Mouse (Mus musculus) olfactory bulb, adult 2 months (tissue): Measurements from ENCODE around the gene Rsad2. TPM values are rescaled to one million over a fixed set of nuclear protein-coding genes. Genes with fewer than 3 reads are reported as not detected.
"Not testable (repeated sequence)": the region's sequence is repeated elsewhere in the genome, so short reads cannot be mapped to it uniquely, and the experiment has no call there.

ENCODE experiments used
- H3K27ac ChIP-seq: fragments of 200-500 bp; 2 replicates; pipeline ENCODE4 v1.5.1; 2012; ENCODE audit warnings: low read depth, low read length; ENCODE audit not compliant: insufficient read depth
- H3K4me1 ChIP-seq: fragments of 200-500 bp; 2 replicates; pipeline ENCODE4 v1.6.1; 2012; ENCODE audit warnings: low read length; ENCODE audit not compliant: control insufficient read depth, insufficient read depth
- H3K4me3 ChIP-seq: fragments of 200-500 bp; 2 replicates; pipeline ENCODE4 v1.5.1; 2012; ENCODE audit warnings: mild to moderate bottlenecking, low read depth, low read length, moderate library complexity; ENCODE audit not compliant: insufficient read depth
- CTCF ChIP-seq: fragments of 200-500 bp; IDR thresholded peaks from 2 replicates; pipeline ENCODE4 v1.5.1; 2012; ENCODE audit warnings: low read depth, mild to moderate bottlenecking, low read length, moderate library complexity; ENCODE audit not compliant: insufficient read depth
- POLR2A ChIP-seq: fragments of 200-500 bp; IDR thresholded peaks from 2 replicates; pipeline ENCODE4 v1.6.1; 2012; ENCODE audit warnings: mild to moderate bottlenecking, low read depth, low read length, moderate library complexity; ENCODE audit not compliant: insufficient read depth
- WGBS: fragments of 180-500 bp; shearing (Covaris S2); methylation state at CpG from one replicate; pipeline ENCODE4 v1.1.7; 2018; 5-methylcytosine and 5-hydroxymethylcytosine counted together
- polyA plus RNA-seq: library from polyadenylated mRNA; stranded (reverse); fragments of >200 nt; gene quantifications from 2 replicates; pipeline ENCODE4 v1.2.4, GENCODE M21; 2012; ENCODE audit warnings: low replicate concordance; ENCODE audit not compliant: missing spikeins, insufficient read depth, insufficient read length

Gene Rsad2
- polyA plus RNA-seq, 1 experiment: not detected

GRCm38 (mm10) chr12:26451150-26451549 lies 5.1 kb downstream of the Rsad2 start:
- 49% methylated on average over 1 of the region's 1 CpGs for WGBS
- H3K27ac ChIP-seq: no peak overlapping the region
- H3K4me1 ChIP-seq: peaks cover 7% of the 10 kb centered on the region
- TF ChIP-seq CTCF (no peak), POLR2A (no peak)
- H3K4me3 ChIP-seq: no peak overlapping the region

- Histone ChIP-seq H3K4me1 (peaks cover 2% of the 10 kb centered on the region; the same call in 1 of the 2 replicates), H3K4me3 (no peak overlapping the region), H3K27ac (no peak overlapping the region)
- 99% methylated on average over 2 of the region's 2 CpGs for WGBS
- no peak for TF ChIP-seq CTCF
- no peak for TF ChIP-seq POLR2A
These were observed 6.8 kb downstream of the Rsad2 start for GRCm38 (mm10) chr12:26449483-26449882.

GRCm38 (mm10) chr12:26446377-26447045 lies 9.7 kb downstream of the Rsad2 start:
- Histone ChIP-seq H3K4me1 (peaks cover 2% of the 10 kb centered on the region; the same call in 1 of the 2 replicates), H3K27ac (no peak overlapping the region), H3K4me3 (no peak overlapping the region)
- WGBS: 91% methylated on average over 4 of the region's 4 CpGs
- TF ChIP-seq CTCF (no peak), POLR2A (no peak)

- no peak for TF ChIP-seq POLR2A
- TF ChIP-seq CTCF: no peak
- H3K27ac ChIP-seq: no peak overlapping the region
- no peaks in the 10 kb centered on the region for H3K4me1 ChIP-seq
- H3K4me3 ChIP-seq: no peak overlapping the region
- 87% methylated on average over 2 of the region's 2 CpGs for WGBS
These were observed 11.7 kb downstream of the Rsad2 start for GRCm38 (mm10) chr12:26444511-26444910.

GRCm38 (mm10) chr12:26444054-26444453 lies 12.2 kb downstream of the Rsad2 start:
- no peaks in the 10 kb centered on the region for H3K4me1 ChIP-seq
- under 1% methylated on average over 2 of the region's 2 CpGs for WGBS
- TF ChIP-seq POLR2A: no peak
- no peak for TF ChIP-seq CTCF
- H3K27ac ChIP-seq: no peak overlapping the region
- H3K4me3 ChIP-seq: no peak overlapping the region

GRCm38 (mm10) chr12:26439366-26439765 lies 16.9 kb downstream of the Rsad2 start:
- TF ChIP-seq CTCF (no peak), POLR2A (no peak)
- H3K4me3 ChIP-seq: no peak overlapping the region
- 52% methylated on average over 3 of the region's 3 CpGs for WGBS
- no peaks in the 10 kb centered on the region for H3K4me1 ChIP-seq
- H3K27ac ChIP-seq: no peak overlapping the region

- Histone ChIP-seq H3K4me1 (no peaks in the 10 kb centered on the region), H3K27ac (no peak overlapping the region), H3K4me3 (no peak overlapping the region)
- 83% methylated on average over 3 of the region's 3 CpGs for WGBS
- TF ChIP-seq POLR2A: no peak
- no peak for TF ChIP-seq CTCF
These were observed 18.3 kb downstream of the Rsad2 start for GRCm38 (mm10) chr12:26437950-26438349.

GRCm38 (mm10) chr12:26436334-26436733 lies 19.9 kb downstream of the Rsad2 start:
- TF ChIP-seq POLR2A (no peak), CTCF (no peak)
- WGBS: 83% methylated on average over 4 of the region's 4 CpGs
- Histone ChIP-seq H3K4me3 (no peak overlapping the region), H3K27ac (no peak overlapping the region), H3K4me1 (no peaks in the 10 kb centered on the region)

- not testable (repeated sequence) for H3K4me3 ChIP-seq, H3K4me1 ChIP-seq, H3K27ac ChIP-seq
- WGBS: 90% methylated on average over 2 of the region's 2 CpGs
These were observed 27.5 kb downstream of the Rsad2 start for GRCm38 (mm10) chr12:26428771-26429170.

GRCm38 (mm10) chr12:26424841-26425240 lies 31.4 kb downstream of the Rsad2 start:
- TF ChIP-seq CTCF (no peak), POLR2A (no peak)
- WGBS: 88% methylated on average over 2 of the region's 2 CpGs
- H3K4me3 ChIP-seq: no peak overlapping the region
- H3K27ac ChIP-seq: no peak overlapping the region
- H3K4me1 ChIP-seq: no peaks in the 10 kb centered on the region
